Comparison of ENCODE assay signal across 8 mouse cellular contexts in genomic region chr12:24706764-24707479, GRCm38 (mm10). TPM values are rescaled to one million over a fixed set of nuclear protein-coding genes. Genes with fewer than 3 reads are reported as not detected.
DNase-seq lines count a peak whose midpoint lies in the region; ATAC-seq and TF ChIP-seq lines count a peak whose summit lies in the region.

No protein-coding gene starts in this region.

- peak overlapping the region; percentile 95 for H3K4me3 ChIP-seq in heart, embryonic 13.5 days
- H3K4me3 ChIP-seq in limb, embryonic 12.5 days (replicated peaks): peak overlapping the region; percentile 91
- H3K4me3 ChIP-seq in neural tube, embryonic 12.5 days: peak overlapping the region; percentile 90

- intact Hi-C loops in heart, postnatal 25 days (cut with DNase I): no loop called here

- TF ChIP-seq POLR2A in brain, embryonic 14.5 days (IDR thresholded peaks at IDR 0.05; ENCODE audit: borderline replicate concordance, extremely low read depth, insufficient read depth, insufficient read length, poor library complexity, severe bottlenecking): no peak

- H3K27me3 ChIP-seq in heart, embryonic 13.5 days (replicated peaks): no peaks in the 10 kb centered on the region
- H3K27me3 ChIP-seq in limb, embryonic 12.5 days: no peaks in the 10 kb centered on the region
- H3K27me3 ChIP-seq in neural tube, embryonic 12.5 days (replicated peaks): no peaks in the 10 kb centered on the region

- no peak for TF ChIP-seq CTCF in brain, embryonic 14.5 days (IDR thresholded peaks at IDR 0.05; ENCODE audit: borderline replicate concordance, extremely low read depth, insufficient read depth, insufficient read length)

- peak overlapping the region; percentile 92 for H3K9ac ChIP-seq in heart, embryonic 13.5 days
- H3K9ac ChIP-seq in limb, embryonic 12.5 days (replicated peaks): peak overlapping the region; percentile 89
- peak overlapping the region; percentile 83 for H3K9ac ChIP-seq in neural tube, embryonic 12.5 days

- peak overlapping the region; percentile 93 for H3K4me2 ChIP-seq in heart, embryonic 13.5 days
- H3K4me2 ChIP-seq in limb, embryonic 12.5 days: peak overlapping the region; percentile 68
- peak overlapping the region; percentile 86 for H3K4me2 ChIP-seq in neural tube, embryonic 12.5 days (replicated peaks)

- WGBS in heart, embryonic 13.5 days: 1% methylated on average over 27 of the region's 27 CpGs
- WGBS in limb, embryonic 12.5 days: under 1% methylated on average over 27 of the region's 27 CpGs
- under 1% methylated on average over 27 of the region's 27 CpGs for WGBS in neural tube, embryonic 12.5 days

- peaks cover 64% of the 10 kb centered on the region for H3K4me1 ChIP-seq in heart, embryonic 13.5 days
- H3K4me1 ChIP-seq in limb, embryonic 12.5 days (replicated peaks): peaks cover 42% of the 10 kb centered on the region
- peaks cover 21% of the 10 kb centered on the region for H3K4me1 ChIP-seq in neural tube, embryonic 12.5 days

- H3K27ac ChIP-seq in heart, embryonic 13.5 days (replicated peaks): peak overlapping the region; percentile 84
- no peak overlapping the region for H3K27ac ChIP-seq in limb, embryonic 12.5 days
- no peak overlapping the region for H3K27ac ChIP-seq in neural tube, embryonic 12.5 days

- peaks cover 22% of the 10 kb centered on the region for H3K36me3 ChIP-seq in heart, embryonic 13.5 days
- H3K36me3 ChIP-seq in limb, embryonic 12.5 days: peaks cover 17% of the 10 kb centered on the region
- H3K36me3 ChIP-seq in neural tube, embryonic 12.5 days: peaks cover 7% of the 10 kb centered on the region; the same call in 1 of the 2 replicates

- DNase-seq in heart, postnatal 25 days (ENCODE audit: low spot score): no peak
- DNase-seq in brain, embryonic 14.5 days (ENCODE audit: low read depth): peak; percentile 79
- DNase-seq in heart, postnatal 4 days: peak; percentile 67
- DNase-seq in cerebellum, adult 18-20 months: no peak
- no peak for DNase-seq in urinary bladder, adult 2 months (ENCODE audit: low spot score)

- no peak for ATAC-seq in heart, embryonic 13.5 days (ENCODE audit: extremely low read depth, insufficient number of reproducible peaks, low FRiP score, low TSS enrichment)
- ATAC-seq in limb, embryonic 12.5 days (ENCODE audit: insufficient number of reproducible peaks, insufficient read depth, low FRiP score, low TSS enrichment, low read depth): 0 out of 2 replicates have a peak, but pooled peaks have one; percentile 16
- ATAC-seq in neural tube, embryonic 12.5 days (ENCODE audit: low FRiP score, low read depth): no peak

- no peaks in the 10 kb centered on the region for H3K9me3 ChIP-seq in heart, embryonic 13.5 days
- H3K9me3 ChIP-seq in limb, embryonic 12.5 days: 0 out of 2 replicates have a peak, but pooled peaks cover 3% of the 10 kb centered on the region
- H3K9me3 ChIP-seq in neural tube, embryonic 12.5 days: no peaks in the 10 kb centered on the region

RNA-seq across cellular contexts. Expression of gene Rrm2, which starts 1.1 kb away (rescaled TPM):
- 248 and 263 TPM in 2 replicates for polyA plus RNA-seq in heart, embryonic 13.5 days (2015; fragmentation: Nextera tagmentation; extraction: Ambion mirVana)
- 1 to 10 TPM; 3.6 to 4.8 TPM for total RNA-seq in heart, postnatal 25 days (2021)
- 38.1 and 47.0 TPM in 2 replicates for polyA plus RNA-seq in brain, embryonic 14.5 days (2012; rRNA removed)
- 100 to 1,000 TPM; 166 to 174 TPM for total RNA-seq in heart, postnatal 4 days (2021)
- 367 and 394 TPM in 2 replicates for polyA plus RNA-seq in limb, embryonic 12.5 days (2016; fragmentation: Nextera tagmentation; extraction: Ambion mirVana)
- 261 and 262 TPM in 2 replicates for polyA plus RNA-seq in neural tube, embryonic 12.5 days (2016; fragmentation: Nextera tagmentation; extraction: Ambion mirVana)
- 3.9 and 4.0 TPM in 2 replicates for polyA plus RNA-seq in urinary bladder, adult 2 months (2012; rRNA removed)

RNA-seq across cellular contexts. Expression of gene Cys1, which starts 25.3 kb away (rescaled TPM):
- polyA plus RNA-seq in heart, embryonic 13.5 days (2015; fragmentation: Nextera tagmentation; extraction: Ambion mirVana): 0.56 and 1.2 TPM in 2 replicates
- 1 to 10 TPM; 3.4 to 8.0 TPM for total RNA-seq in heart, postnatal 25 days (2021)
- 1.5 and 2.2 TPM in 2 replicates for polyA plus RNA-seq in brain, embryonic 14.5 days (2012; rRNA removed)
- total RNA-seq in heart, postnatal 4 days (2021): 1 to 10 TPM; 2.8 to 3.4 TPM
- polyA plus RNA-seq in limb, embryonic 12.5 days (2016; fragmentation: Nextera tagmentation; extraction: Ambion mirVana): 1.3 and 2.6 TPM in 2 replicates
- polyA plus RNA-seq in neural tube, embryonic 12.5 days (2016; fragmentation: Nextera tagmentation; extraction: Ambion mirVana): 1.1 and 1.3 TPM in 2 replicates
- polyA plus RNA-seq in urinary bladder, adult 2 months (2012; rRNA removed): 49.0 and 49.9 TPM in 2 replicates

RNA-seq across cellular contexts. Expression of gene Klf11, which starts 55.8 kb away (rescaled TPM):
- 16.8 and 17.5 TPM in 2 replicates for polyA plus RNA-seq in heart, embryonic 13.5 days (2015; fragmentation: Nextera tagmentation; extraction: Ambion mirVana)
- total RNA-seq in heart, postnatal 25 days (2021): 10 to 100 TPM in 1 of 2 experiments, 1 to 10 TPM in 1; 10.0 to 14.9 TPM
- 15.1 and 19.6 TPM in 2 replicates for polyA plus RNA-seq in brain, embryonic 14.5 days (2012; rRNA removed)
- 10 to 100 TPM; 32.6 to 35.8 TPM for total RNA-seq in heart, postnatal 4 days (2021)
- polyA plus RNA-seq in limb, embryonic 12.5 days (2016; fragmentation: Nextera tagmentation; extraction: Ambion mirVana): 12.0 and 12.8 TPM in 2 replicates
- polyA plus RNA-seq in neural tube, embryonic 12.5 days (2016; fragmentation: Nextera tagmentation; extraction: Ambion mirVana): 15.5 and 16.3 TPM in 2 replicates
- 12.3 and 13.1 TPM in 2 replicates for polyA plus RNA-seq in urinary bladder, adult 2 months (2012; rRNA removed)

Comparison
In these comparisons a context has a peak if more than half of its experiments do, and no peak if none do; other contexts are left out.
1. DNase-seq: peak in brain, embryonic 14.5 days (single experiment) and heart, postnatal 4 days (single experiment); none in heart, postnatal 25 days (single experiment), cerebellum, adult 18-20 months (0 of 2) and urinary bladder, adult 2 months (single experiment).
2. RNA of gene Cys1, which starts 25.3 kb away (polyA plus RNA-seq): 49.0 to 49.9 TPM in urinary bladder, adult 2 months; 1.5 to 2.2 TPM in brain, embryonic 14.5 days, 1.3 to 2.6 TPM in limb, embryonic 12.5 days, 1.1 to 1.3 TPM in neural tube, embryonic 12.5 days and 0.56 to 1.2 TPM in heart, embryonic 13.5 days; every median in the first group is over 10 times any median in the second.
3. Peak in every context shown above with its lines, with median percentiles within 50 percentile points of each other: H3K4me2 ChIP-seq, H3K4me3 ChIP-seq and H3K9ac ChIP-seq.